Mouse (Mus musculus): ENCODE measurements around the gene Trpt1. TPM values are rescaled to one million over a fixed set of nuclear protein-coding genes. Genes with fewer than 3 reads are reported as not detected.

Gene Trpt1
- polyA plus RNA-seq, 1 experiment from 2014 or later, result 13.8 TPM

DNA sequence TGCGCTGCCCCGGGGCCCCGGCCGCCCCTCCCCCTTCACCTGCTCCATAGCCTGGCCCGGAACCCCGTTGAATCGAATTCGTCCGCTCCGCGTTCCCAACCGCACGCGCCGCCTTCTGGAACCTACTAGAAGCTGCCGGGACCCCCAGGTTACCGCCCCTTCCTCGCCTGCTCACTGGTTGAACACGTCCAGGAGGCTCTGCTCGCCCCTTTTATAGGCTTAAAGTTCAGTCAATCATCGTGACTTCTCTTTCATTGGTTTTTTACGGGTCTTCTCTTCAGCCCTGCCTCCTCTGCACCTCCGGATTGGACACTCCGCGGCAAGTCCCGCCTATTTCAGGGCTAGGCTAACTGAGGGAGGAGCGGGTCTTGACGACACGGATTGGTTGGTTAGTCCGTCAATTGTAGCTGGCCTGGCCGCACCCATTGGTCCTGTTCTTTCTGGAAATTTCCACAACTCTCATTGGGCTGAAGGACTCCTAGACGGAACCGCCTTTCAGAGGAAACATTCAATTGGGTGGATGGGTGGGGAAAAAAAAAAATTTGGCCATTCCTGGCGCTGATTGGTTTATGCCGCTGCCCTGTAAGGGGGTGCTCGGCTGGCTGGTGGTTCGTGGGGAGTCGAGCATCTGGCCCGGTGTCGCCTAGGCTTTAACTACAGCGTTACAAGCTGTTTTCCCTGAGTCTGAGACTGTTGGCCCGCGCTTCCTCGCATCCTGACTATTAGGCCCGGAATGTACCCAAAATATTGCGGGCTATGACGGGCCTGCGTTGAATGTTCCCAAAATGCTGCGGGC, 44.1 kb downstream of the Trpt1 start, which contains the start of gene Stip1:
TSS of gene Stip1 (minus strand) at position 127 of the 796 bp plus-strand sequence.
- ATAC-seq (ENCODE audit: low FRiP score), result peak; percentile 99
- under 1% methylated on average over 49 of the region's 49 CpGs for WGBS
- Histone ChIP-seq H3K27ac (peak within 1 kb of the TSS; percentile 96), H3K9ac (peak within 1 kb of the TSS; percentile 92), H3K4me2 (peak within 1 kb of the TSS; percentile 88), H3K36me3 (replicated peaks) (peaks cover 7% of the 10 kb centered on the region), H3K27me3 (no peaks in the 10 kb centered on the region), H3K4me3 (replicated peaks) (peak within 1 kb of the TSS; percentile 89), H3K4me1 (peaks cover 34% of the 10 kb centered on the region), H3K9me3 (no peaks in the 10 kb centered on the region)

DNA sequence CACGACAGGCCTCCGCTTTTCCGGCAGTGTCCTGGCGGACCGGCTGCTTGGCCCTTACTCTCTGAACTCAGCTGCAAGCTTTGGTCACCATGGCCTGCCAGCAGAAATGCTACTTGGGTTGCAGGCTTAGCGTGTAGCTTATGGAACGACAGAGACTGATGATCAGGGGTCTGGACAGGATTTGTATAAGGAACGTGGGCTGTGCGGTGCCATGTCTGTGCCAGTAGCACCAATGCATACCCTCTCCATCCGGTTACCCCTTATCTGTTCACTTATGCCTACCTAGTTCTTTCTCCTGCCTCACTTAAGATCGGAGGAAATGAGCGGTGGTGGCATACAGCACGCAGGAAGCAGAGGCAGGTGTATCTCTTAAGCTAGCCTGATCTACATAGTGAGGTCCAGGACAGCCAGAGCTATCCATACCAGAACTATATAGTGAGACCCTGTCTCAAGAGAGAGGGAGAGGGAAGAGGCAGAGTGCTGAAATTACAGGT, 44.8 kb downstream of the Trpt1 start:
- Histone ChIP-seq H3K36me3 (replicated peaks) (0 out of 2 replicates have a peak, but pooled peaks cover under 1% of the 10 kb centered on the region), H3K27ac (peak overlapping the region; percentile 94), H3K9ac (peak overlapping the region; percentile 79), H3K4me2 (peak overlapping the region; percentile 79), H3K9me3 (no peaks in the 10 kb centered on the region), H3K4me1 (peaks cover 34% of the 10 kb centered on the region), H3K4me3 (replicated peaks) (peak overlapping the region; percentile 89), H3K27me3 (no peaks in the 10 kb centered on the region)
- 25% methylated on average over 13 of the region's 13 CpGs for WGBS
- no peak for ATAC-seq (ENCODE audit: low FRiP score)

DNA sequence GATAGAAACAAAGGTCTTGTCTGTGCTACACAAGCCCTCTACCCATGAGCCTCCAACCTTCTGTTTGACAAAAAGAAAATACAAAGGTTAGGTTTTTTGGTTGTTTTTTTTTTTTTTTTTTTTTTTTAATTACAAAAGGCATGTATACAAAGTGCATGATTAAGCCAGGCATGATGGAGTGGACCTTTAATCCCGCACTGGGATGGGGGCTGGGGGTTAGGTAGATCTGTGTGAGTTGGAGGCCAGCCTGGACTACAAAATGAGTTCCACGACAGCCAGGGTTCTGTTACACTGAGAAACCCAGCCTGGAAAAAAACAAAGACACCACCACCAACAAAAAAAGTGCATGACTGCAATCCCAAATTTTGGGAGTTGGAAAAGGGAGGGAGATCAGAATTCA, 45.2 kb downstream of the Trpt1 start:
- no peaks in the 10 kb centered on the region for H3K27me3 ChIP-seq
- H3K9ac ChIP-seq, result no peak overlapping the region; the same call in 1 of the 2 replicates
- H3K4me3 ChIP-seq (replicated peaks), result no peak overlapping the region
- no peaks in the 10 kb centered on the region for H3K36me3 ChIP-seq (replicated peaks)
- peaks cover 33% of the 10 kb centered on the region for H3K4me1 ChIP-seq
- no peaks in the 10 kb centered on the region for H3K9me3 ChIP-seq
- no peak for ATAC-seq (ENCODE audit: low FRiP score)
- 86% methylated on average over 2 of the region's 2 CpGs for WGBS
- H3K27ac ChIP-seq, result peak overlapping the region; percentile 94; the same call in 1 of the 2 replicates
- no peak overlapping the region; the same call in 1 of the 2 replicates for H3K4me2 ChIP-seq

DNA sequence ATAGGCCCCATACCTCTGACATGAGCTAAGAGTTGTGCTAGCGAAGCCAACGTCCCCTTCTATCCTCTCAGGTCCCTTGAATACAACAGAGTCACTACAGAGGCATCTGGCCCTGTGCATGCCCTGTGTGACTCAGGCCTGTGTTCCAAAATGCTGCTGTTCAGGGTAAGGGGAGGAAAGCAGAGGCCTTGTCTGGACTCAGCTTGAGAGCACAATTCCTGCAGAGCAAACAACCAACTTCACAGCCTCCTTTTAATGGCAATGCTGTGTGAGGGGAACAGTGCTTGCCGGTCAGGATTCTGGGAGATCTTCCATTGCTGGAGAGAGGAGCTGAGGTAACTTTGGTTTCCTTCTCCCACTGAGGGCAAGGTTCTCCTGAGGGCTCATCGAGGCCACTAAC, 48.3 kb downstream of the Trpt1 start:
- no peak for ATAC-seq (ENCODE audit: low FRiP score)
- Histone ChIP-seq H3K36me3 (replicated peaks) (no peaks in the 10 kb centered on the region), H3K27me3 (no peaks in the 10 kb centered on the region), H3K4me2 (no peak overlapping the region), H3K27ac (no peak overlapping the region), H3K9me3 (no peaks in the 10 kb centered on the region), H3K4me1 (peaks cover 6% of the 10 kb centered on the region), H3K9ac (no peak overlapping the region), H3K4me3 (replicated peaks) (no peak overlapping the region)
- whole genome bisulfite sequencing, result 57% methylated on average over 4 of the region's 4 CpGs

DNA sequence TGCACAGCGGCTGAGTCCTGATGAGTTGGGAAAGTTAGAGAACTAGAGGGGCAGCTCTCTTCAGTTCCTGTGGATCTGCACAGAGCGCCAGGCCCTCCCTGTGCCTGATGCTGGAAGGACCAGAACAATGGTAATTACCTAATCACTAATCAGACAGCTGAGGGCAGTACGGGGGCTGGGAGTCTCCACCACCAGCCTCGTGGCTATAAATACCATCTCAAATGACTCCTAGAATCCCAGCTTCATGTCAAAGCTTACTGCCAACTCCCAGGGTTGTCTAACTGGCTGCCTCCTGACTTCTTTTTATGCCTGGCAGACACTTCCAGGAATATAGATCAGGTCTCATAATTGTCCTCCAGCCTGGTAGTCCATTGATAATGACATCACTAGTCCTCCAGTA, 48.8 kb downstream of the Trpt1 start:
- Histone ChIP-seq H3K4me2 (no peak overlapping the region), H3K27me3 (no peaks in the 10 kb centered on the region), H3K4me1 (peaks cover 6% of the 10 kb centered on the region), H3K9ac (no peak overlapping the region), H3K36me3 (replicated peaks) (no peaks in the 10 kb centered on the region), H3K4me3 (replicated peaks) (no peak overlapping the region), H3K27ac (no peak overlapping the region), H3K9me3 (no peaks in the 10 kb centered on the region)
- no peak for ATAC-seq (ENCODE audit: low FRiP score)
- WGBS, result 41% methylated on average over 4 of the region's 4 CpGs

Other genes with a start within 250 kb of the Trpt1 start
- 6.2 and 8.2 TPM in 2 replicates for gene Rps6ka4, start 155.5 kb upstream of the Trpt1 start, polyA plus RNA-seq (2016; fragmentation: Nextera tagmentation; extraction: Ambion mirVana)
- 0.43 and 1.1 TPM in 2 replicates for gene Ccdc88b, start 137.9 kb upstream of the Trpt1 start, polyA plus RNA-seq (2016; fragmentation: Nextera tagmentation; extraction: Ambion mirVana)
- gene Trmt112, start 86.4 kb upstream of the Trpt1 start, polyA plus RNA-seq (2016; fragmentation: Nextera tagmentation; extraction: Ambion mirVana), result 137 and 138 TPM in 2 replicates
- 148 and 160 TPM in 2 replicates for gene Prdx5, start 86.0 kb upstream of the Trpt1 start, polyA plus RNA-seq (2016; fragmentation: Nextera tagmentation; extraction: Ambion mirVana)
- gene Esrra, start 74.3 kb upstream of the Trpt1 start, polyA plus RNA-seq (2016; fragmentation: Nextera tagmentation; extraction: Ambion mirVana), result 11.4 and 13.0 TPM in 2 replicates
- 0.27 TPM in 1 of 2 replicates, not detected in the other for gene Catsperz, start 70.8 kb upstream of the Trpt1 start, polyA plus RNA-seq (2016; fragmentation: Nextera tagmentation; extraction: Ambion mirVana)
- 0.21 TPM in 1 of 2 replicates, not detected in the other for gene Kcnk4, start 61.6 kb upstream of the Trpt1 start, polyA plus RNA-seq (2016; fragmentation: Nextera tagmentation; extraction: Ambion mirVana)
- gene Bad, start 54.3 kb upstream of the Trpt1 start, polyA plus RNA-seq (2016; fragmentation: Nextera tagmentation; extraction: Ambion mirVana), result 62.4 and 65.3 TPM in 2 replicates
- 30.9 and 33.1 TPM in 2 replicates for gene Gpr137, start 53.7 kb upstream of the Trpt1 start, polyA plus RNA-seq (2016; fragmentation: Nextera tagmentation; extraction: Ambion mirVana)
- 237 and 333 TPM in 2 replicates for gene Ppp1r14b, start 21.2 kb upstream of the Trpt1 start, polyA plus RNA-seq (2016; fragmentation: Nextera tagmentation; extraction: Ambion mirVana)
- 22.4 and 24.3 TPM in 2 replicates for gene Plcb3, start 19.7 kb upstream of the Trpt1 start, polyA plus RNA-seq (2016; fragmentation: Nextera tagmentation; extraction: Ambion mirVana)
- gene Fkbp2, start 15.6 kb upstream of the Trpt1 start, polyA plus RNA-seq (2016; fragmentation: Nextera tagmentation; extraction: Ambion mirVana), result 76.9 and 79.8 TPM in 2 replicates
- gene Vegfb, start 8.5 kb upstream of the Trpt1 start, polyA plus RNA-seq (2016; fragmentation: Nextera tagmentation; extraction: Ambion mirVana), result 40.0 and 42.1 TPM in 2 replicates
- gene Dnajc4, start 3.6 kb upstream of the Trpt1 start, polyA plus RNA-seq (2016; fragmentation: Nextera tagmentation; extraction: Ambion mirVana), result 15.0 and 18.8 TPM in 2 replicates
- 13.6 and 16.2 TPM in 2 replicates for gene Nudt22, start within 50 bp of the Trpt1 start, polyA plus RNA-seq (2016; fragmentation: Nextera tagmentation; extraction: Ambion mirVana)
- gene Fermt3, start 23.3 kb downstream of the Trpt1 start, polyA plus RNA-seq (2016; fragmentation: Nextera tagmentation; extraction: Ambion mirVana), result 4.7 and 5.1 TPM in 2 replicates
- 324 and 357 TPM in 2 replicates for gene Stip1, start 43.8 kb downstream of the Trpt1 start, polyA plus RNA-seq (2016; fragmentation: Nextera tagmentation; extraction: Ambion mirVana)
- gene Macrod1, start 60.7 kb downstream of the Trpt1 start, polyA plus RNA-seq (2016; fragmentation: Nextera tagmentation; extraction: Ambion mirVana), result 4.4 and 5.3 TPM in 2 replicates
- 7.3 and 8.0 TPM in 2 replicates for gene Flrt1, start 109.6 kb downstream of the Trpt1 start, polyA plus RNA-seq (2016; fragmentation: Nextera tagmentation; extraction: Ambion mirVana)
- gene Otub1, start 210.2 kb downstream of the Trpt1 start, polyA plus RNA-seq (2016; fragmentation: Nextera tagmentation; extraction: Ambion mirVana), result 220 and 238 TPM in 2 replicates
- 781 and 789 TPM in 2 replicates for gene Cox8a, start 221.5 kb downstream of the Trpt1 start, polyA plus RNA-seq (2016; fragmentation: Nextera tagmentation; extraction: Ambion mirVana)
- 90.0 and 92.2 TPM in 2 replicates for gene Naa40, start 245.1 kb downstream of the Trpt1 start, polyA plus RNA-seq (2016; fragmentation: Nextera tagmentation; extraction: Ambion mirVana)

Data from forebrain, embryonic 12.5 days (tissue).